Mouse (Mus musculus) retina, embryonic 14.5 days (tissue): ENCODE measurements around the gene Gm20905.
"Not testable (repeated sequence)": the region's sequence is repeated elsewhere in the genome, so short reads cannot be mapped to it uniquely, and the experiment has no call there.

Experiments
- DNase-seq: peaks from one replicate; pipeline ENCODE4 v3.0.0-alpha.2; 2015; ENCODE audit warnings: low spot score

The Gm20905 gene

DNA sequence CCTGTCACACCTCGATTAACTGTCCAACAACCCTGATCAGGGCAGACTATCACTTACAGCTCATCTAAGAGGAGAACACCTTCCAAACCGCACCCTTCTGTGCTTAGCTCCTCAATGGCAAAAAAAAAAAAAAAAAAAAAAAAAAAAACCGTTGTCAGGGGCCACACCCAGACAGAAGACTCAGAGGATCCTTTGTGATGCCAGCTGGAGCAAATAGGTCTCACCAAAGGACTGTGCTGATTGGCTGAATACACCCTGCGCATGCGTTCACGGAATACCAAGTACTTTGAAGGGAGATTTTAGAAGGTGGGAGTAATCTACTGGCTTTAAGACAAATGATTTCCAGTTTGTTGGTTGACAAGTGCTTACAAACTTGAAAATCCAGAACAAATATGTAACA, at the start of gene Gm20905:
Gm20905 (minus strand) TSS at position 101 of the 400 bp plus-strand sequence.
- not testable (repeated sequence) for DNase-seq
